ENCODE assay signal across 11 mouse cellular contexts in genomic region chr10:83003899-83004298, GRCm38 (mm10). TPM values are rescaled to one million over a fixed set of nuclear protein-coding genes. Genes with fewer than 3 reads are reported as not detected.
DNase-seq lines count a peak whose midpoint lies in the region; ATAC-seq lines count a peak whose summit lies in the region.
"Had no signal": no experiment of that assay in that cellular context is flagged by ENCODE, and none has a peak within 500 bp of the region (broad histone marks: within the 10 kb centered on the region; RNA-seq: fewer than 3 reads in every experiment).

No protein-coding gene starts in this region.

- DNase-seq in heart, postnatal 4 days, result no peak
- no peak for DNase-seq in lung, postnatal 25 days (ENCODE audit: low spot score)
- DNase-seq in naive thymus-derived CD4-positive, alpha-beta T cell, adult 2 months (ENCODE audit: low read depth), result peak; percentile 31
- DNase-seq in forebrain, embryonic 14.5 days (ENCODE audit: low spot score), result no peak
- no peak for DNase-seq in layer of hippocampus, postnatal 10 days (ENCODE audit: low spot score in 2 of 2)
- DNase-seq: cerebellum, adult 8-10 months had no signal

- ATAC-seq in heart, embryonic 11.5 days (replicated peaks; ENCODE audit: insufficient number of reproducible peaks, low FRiP score, low TSS enrichment), result no peak
- no peak for ATAC-seq in lung, embryonic 15.5 days (ENCODE audit: borderline replicate concordance, extremely low read depth, low FRiP score, low TSS enrichment)
- peak; percentile 13 for ATAC-seq in liver, embryonic 12.5 days
- no peak for ATAC-seq in forebrain, embryonic 14.5 days
- ATAC-seq: intestine, postnatal 0 days had no signal

- H3K36me3 ChIP-seq in heart, embryonic 11.5 days (ENCODE audit: control insufficient read depth, insufficient read depth, low read length), result no peaks in the 10 kb centered on the region
- no peaks in the 10 kb centered on the region for H3K36me3 ChIP-seq in lung, embryonic 15.5 days
- peaks cover 25% of the 10 kb centered on the region for H3K36me3 ChIP-seq in liver, embryonic 12.5 days
- no peaks in the 10 kb centered on the region for H3K36me3 ChIP-seq in forebrain, embryonic 14.5 days (ENCODE audit: control insufficient read depth, insufficient read depth, low read length)

- H3K27me3 ChIP-seq in heart, embryonic 11.5 days (ENCODE audit: control insufficient read depth, insufficient read depth, low read length), result peaks cover 11% of the 10 kb centered on the region
- H3K27me3 ChIP-seq in lung, embryonic 15.5 days, result no peaks in the 10 kb centered on the region
- no peaks in the 10 kb centered on the region for H3K27me3 ChIP-seq in liver, embryonic 12.5 days (replicated peaks)
- no peaks in the 10 kb centered on the region for H3K27me3 ChIP-seq in forebrain, embryonic 14.5 days (replicated peaks; ENCODE audit: control insufficient read depth, insufficient read depth, low read length)

- peaks cover 17% of the 10 kb centered on the region for H3K4me1 ChIP-seq in heart, embryonic 11.5 days (ENCODE audit: control insufficient read depth, insufficient read depth, low read length)
- peaks cover 20% of the 10 kb centered on the region for H3K4me1 ChIP-seq in lung, embryonic 15.5 days
- H3K4me1 ChIP-seq in liver, embryonic 12.5 days, result peaks cover 94% of the 10 kb centered on the region
- no peaks in the 10 kb centered on the region for H3K4me1 ChIP-seq in forebrain, embryonic 14.5 days (ENCODE audit: control insufficient read depth, insufficient read depth, low read length)

- WGBS in heart, embryonic 11.5 days (ENCODE audit: insufficient replicate concordance), result 49% methylated on average over 7 of the region's 7 CpGs
- 83% methylated on average over 7 of the region's 7 CpGs for WGBS in lung, embryonic 15.5 days
- WGBS in liver, embryonic 12.5 days (ENCODE audit: insufficient replicate concordance), result 54% methylated on average over 7 of the region's 7 CpGs
- 97% methylated on average over 7 of the region's 7 CpGs for WGBS in forebrain, embryonic 14.5 days

- H3K4me2 ChIP-seq in heart, embryonic 11.5 days, result peak overlapping the region; percentile 25
- no peak overlapping the region for H3K4me2 ChIP-seq in lung, embryonic 15.5 days
- peak overlapping the region; percentile 47 for H3K4me2 ChIP-seq in liver, embryonic 12.5 days
- H3K4me2 ChIP-seq in forebrain, embryonic 14.5 days (ENCODE audit: low read length), result no peak overlapping the region

- H3K9me3 ChIP-seq in heart, embryonic 11.5 days (replicated peaks; ENCODE audit: control insufficient read depth, low read length), result no peaks in the 10 kb centered on the region; the same call in 1 of the 2 replicates
- H3K9me3 ChIP-seq in lung, embryonic 15.5 days, result no peaks in the 10 kb centered on the region; the same call in 1 of the 2 replicates
- no peaks in the 10 kb centered on the region; the same call in 1 of the 2 replicates for H3K9me3 ChIP-seq in liver, embryonic 12.5 days (replicated peaks)
- H3K9me3 ChIP-seq in forebrain, embryonic 14.5 days (replicated peaks; ENCODE audit: control insufficient read depth, low read length), result no peaks in the 10 kb centered on the region

- H3K4me3 ChIP-seq in heart, embryonic 11.5 days (ENCODE audit: low read depth, low read length), result no peak overlapping the region
- no peak overlapping the region for H3K4me3 ChIP-seq in lung, embryonic 15.5 days
- H3K4me3 ChIP-seq in liver, embryonic 12.5 days, result no peak overlapping the region
- H3K4me3 ChIP-seq in forebrain, embryonic 14.5 days (ENCODE audit: low read depth, low read length), result no peak overlapping the region
- H3K4me3 ChIP-seq: forebrain, embryonic 10.5 days had no signal

- H3K9ac ChIP-seq in heart, embryonic 11.5 days (ENCODE audit: low read depth, low read length), result no peak overlapping the region
- H3K9ac ChIP-seq in lung, embryonic 15.5 days, result no peak overlapping the region
- H3K9ac ChIP-seq in liver, embryonic 12.5 days, result peak overlapping the region; percentile 37; the same call in 1 of the 2 replicates
- no peak overlapping the region for H3K9ac ChIP-seq in forebrain, embryonic 14.5 days (ENCODE audit: low read length)

- no peak overlapping the region for H3K27ac ChIP-seq in heart, embryonic 11.5 days (ENCODE audit: low read depth, low read length)
- 0 out of 2 replicates have a peak overlapping the region, but pooled peaks have one; percentile 26 for H3K27ac ChIP-seq in lung, embryonic 15.5 days
- H3K27ac ChIP-seq in liver, embryonic 12.5 days, result peak overlapping the region; percentile 61
- no peak overlapping the region for H3K27ac ChIP-seq in forebrain, embryonic 14.5 days (ENCODE audit: low read depth, low read length)
- H3K27ac ChIP-seq: forebrain, embryonic 10.5 days had no signal

RNA-seq across cellular contexts. Expression of gene Chst11, which starts 18.6 kb away (rescaled TPM):
- 3.0 and 3.1 TPM in 2 replicates for polyA plus RNA-seq in heart, embryonic 11.5 days (2014; fragmentation: Nextera tagmentation; extraction: Ambion mirVana)
- 1 to 10 TPM; 3.6 to 5.2 TPM for total RNA-seq in heart, postnatal 4 days (2021)
- 1.5 and 2.0 TPM in 2 replicates for polyA plus RNA-seq in lung, embryonic 15.5 days (2015; fragmentation: Nextera tagmentation; extraction: Ambion mirVana)
- 1.9 TPM in 2 replicates for polyA plus RNA-seq in liver, embryonic 12.5 days (2016; fragmentation: Nextera tagmentation; extraction: Ambion mirVana)
- polyA plus RNA-seq in forebrain, embryonic 14.5 days (2014; fragmentation: Nextera tagmentation; extraction: Ambion mirVana), result 4.0 and 4.2 TPM in 2 replicates
- 10 to 100 TPM; 51.2 to 56.1 TPM for total RNA-seq in layer of hippocampus, postnatal 10 days (2021)

Comparison
In these comparisons a context has a peak if more than half of its experiments do, and no peak if none do; other contexts are left out.
1. H3K27ac ChIP-seq: peak in lung, embryonic 15.5 days (single experiment) and liver, embryonic 12.5 days (single experiment); none in heart, embryonic 11.5 days (single experiment) and forebrain, embryonic 14.5 days (single experiment).
2. H3K4me2 ChIP-seq: peak in heart, embryonic 11.5 days (single experiment) and liver, embryonic 12.5 days (single experiment); none in lung, embryonic 15.5 days (single experiment) and forebrain, embryonic 14.5 days (single experiment).